Mouse (Mus musculus): ENCODE data around the gene Emp3.
"Not testable (repeated sequence)": the region's sequence is repeated elsewhere in the genome, so short reads cannot be mapped to it uniquely, and the experiment has no call there.

Emp3 gene

DNA sequence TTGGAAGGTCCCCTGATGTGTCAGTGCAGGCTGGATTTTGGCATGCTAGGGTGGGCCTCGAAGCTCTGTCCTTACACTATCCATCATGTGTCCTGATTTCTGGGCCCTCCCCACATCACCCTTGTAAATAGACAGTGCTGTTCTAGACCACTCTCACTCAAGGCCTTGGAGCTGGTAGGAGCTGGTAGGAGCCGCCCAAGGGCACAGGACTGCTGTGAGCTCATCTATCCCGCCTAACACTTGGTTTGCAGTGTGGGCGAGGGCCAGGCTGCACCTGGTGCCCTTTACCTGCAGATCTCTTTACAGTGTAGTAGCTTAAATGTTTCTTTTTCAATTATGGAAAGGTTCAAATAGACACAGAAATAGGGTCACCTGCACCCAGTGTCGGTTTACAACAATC is 6.2 kb downstream of the Emp3 start:
- no peak for DNase-seq (ENCODE audit: low spot score)

DNA sequence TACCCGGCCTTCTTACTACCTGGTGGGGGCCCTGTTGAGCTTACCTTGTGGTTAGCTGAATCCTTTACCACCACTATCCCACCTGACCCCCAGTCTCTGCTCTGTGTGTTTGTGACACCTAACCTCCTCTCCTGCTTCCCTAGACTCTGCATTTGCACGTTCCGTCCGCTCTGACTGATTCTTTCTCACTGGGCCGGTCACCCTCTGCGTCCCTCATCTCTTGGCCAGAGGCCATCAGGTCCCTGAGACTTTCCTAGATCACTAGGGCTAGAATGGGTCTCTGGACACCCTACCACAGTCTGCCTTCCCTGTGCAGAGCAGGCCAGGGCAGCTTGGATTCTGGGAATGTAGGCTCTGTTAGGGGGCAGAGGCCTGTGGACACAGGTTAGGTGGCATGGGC is 7.1 kb downstream of the Emp3 start:
- DNase-seq (ENCODE audit: low spot score) = no peak

DNA sequence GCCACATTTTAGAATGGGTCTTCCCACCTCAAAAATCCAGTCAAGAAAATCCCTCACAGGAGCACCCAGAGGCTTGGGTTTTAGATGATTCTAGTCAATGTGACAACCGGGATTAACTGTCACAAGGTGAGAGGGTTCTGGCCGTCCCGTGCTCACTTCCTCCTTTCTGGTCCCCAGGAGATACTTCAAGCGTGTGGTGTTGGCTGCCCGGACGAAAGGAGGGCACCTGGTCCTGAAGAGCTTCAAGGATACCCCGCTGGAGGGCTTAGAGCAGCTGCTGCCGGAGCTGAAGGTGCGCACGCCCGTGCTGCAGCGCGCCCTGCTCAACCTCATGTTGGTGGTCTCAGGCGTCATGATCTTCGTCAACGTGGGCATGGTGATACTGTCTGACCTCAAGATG is 12.1 kb downstream of the Emp3 start:
- DNase-seq (ENCODE audit: low spot score) = no peak

DNA sequence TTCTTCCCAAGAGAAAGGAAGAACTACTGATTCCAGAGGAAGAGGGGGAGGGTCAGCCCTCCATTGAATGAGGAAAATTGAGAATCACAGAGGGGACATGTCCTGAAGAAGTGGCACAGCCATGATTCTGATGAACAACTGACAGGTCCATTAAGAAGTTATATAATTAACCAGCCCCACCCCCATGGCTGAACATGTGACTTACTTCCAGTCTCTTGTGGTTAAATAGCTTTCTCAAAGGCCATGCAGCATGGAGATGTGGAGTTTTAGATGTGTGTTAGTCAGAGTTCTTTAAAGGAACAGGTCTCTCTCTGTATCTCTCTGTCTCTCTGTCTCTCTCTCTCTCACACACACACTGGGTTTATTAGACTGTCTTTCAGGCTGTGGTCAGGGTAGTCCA is 12.8 kb downstream of the Emp3 start:
- DNase-seq (ENCODE audit: low spot score) = no peak

DNA sequence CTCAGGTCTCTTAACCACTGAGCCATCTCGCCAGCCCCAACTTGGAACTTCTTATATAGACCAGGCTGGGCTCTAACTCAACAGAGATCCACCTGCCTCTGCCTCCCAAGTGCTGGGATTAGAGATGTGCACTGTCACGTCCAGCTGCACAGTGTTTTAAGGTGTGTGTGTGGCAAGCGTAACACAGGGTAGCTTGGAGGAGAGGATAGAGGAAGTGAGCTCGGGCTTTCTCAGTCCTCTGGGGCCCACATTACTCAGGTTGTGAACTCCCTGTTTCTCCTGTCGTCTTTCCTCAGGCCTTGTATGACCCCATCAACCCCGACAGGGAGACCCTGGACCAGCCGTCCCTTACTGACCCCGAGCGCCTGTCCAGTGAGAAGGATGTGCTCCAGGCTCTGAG is 14.6 kb downstream of the Emp3 start:
- no peak for DNase-seq (ENCODE audit: low spot score)

DNA sequence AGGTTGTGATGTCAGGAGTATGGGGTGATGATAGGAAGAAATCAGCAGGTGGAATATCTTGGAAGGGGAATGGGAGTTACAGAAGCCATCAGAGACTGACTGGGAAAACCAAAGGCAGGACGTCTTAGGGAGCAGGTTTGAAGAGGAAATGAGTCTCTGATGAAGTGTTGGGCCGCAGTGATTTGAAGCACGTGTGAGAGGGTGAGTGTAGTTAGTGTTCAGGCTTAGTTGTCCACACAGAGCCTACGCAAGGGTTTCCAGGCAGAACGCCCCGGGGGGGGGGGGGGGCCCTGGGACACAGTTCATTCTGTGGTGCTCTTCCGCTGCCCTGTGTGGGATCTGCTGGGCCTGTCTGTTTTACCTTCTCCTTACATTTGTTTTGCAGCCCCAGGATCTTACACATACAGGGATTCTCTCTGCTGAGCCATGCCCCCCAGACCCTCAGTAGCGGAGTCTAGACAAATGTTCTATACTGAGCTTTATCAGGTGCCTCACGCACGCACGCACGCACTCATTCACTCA is 18.7 kb downstream of the Emp3 start:
- no peak for DNase-seq (ENCODE audit: low spot score)

DNA sequence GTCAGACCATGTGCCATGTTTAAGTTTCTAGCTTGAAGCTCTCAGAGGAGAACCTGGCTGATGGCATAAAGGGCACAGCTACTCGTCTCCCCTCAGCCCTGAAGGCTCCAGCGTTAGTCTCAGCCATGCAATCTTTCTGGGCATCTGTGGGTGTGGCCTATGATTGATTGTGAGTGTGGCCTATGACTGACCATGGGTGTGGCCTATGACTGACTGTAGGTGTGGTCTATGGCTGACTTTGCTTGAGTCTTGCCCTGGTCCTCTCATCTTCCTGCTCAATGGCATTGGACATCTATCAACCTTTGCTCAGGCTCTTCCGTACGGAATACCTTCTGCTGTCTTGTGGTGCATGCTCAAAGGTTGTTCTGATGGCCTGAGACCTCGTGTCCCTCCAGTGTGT is 19.6 kb downstream of the Emp3 start:
- no peak for DNase-seq (ENCODE audit: low spot score)

DNA sequence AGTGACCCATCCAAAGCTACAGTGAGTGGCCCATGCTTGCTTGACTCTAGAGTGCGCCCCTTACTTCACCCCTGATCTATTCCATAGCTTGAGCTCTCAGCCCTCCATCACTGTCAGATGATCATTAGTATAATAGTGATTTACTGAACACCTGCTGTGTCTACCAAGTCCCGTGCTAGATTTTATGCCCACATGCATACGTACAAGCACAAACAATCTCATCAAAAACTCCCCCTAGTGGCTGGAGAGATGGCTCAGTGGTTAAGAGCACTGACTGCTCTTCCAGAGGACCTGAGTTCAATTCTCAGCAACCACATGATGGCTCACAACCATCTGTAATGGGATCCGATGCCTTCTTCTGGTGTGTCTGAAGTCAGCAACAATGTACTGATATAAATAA is 23.1 kb downstream of the Emp3 start:
- not testable (repeated sequence) for DNase-seq (ENCODE audit: low spot score)

DNA sequence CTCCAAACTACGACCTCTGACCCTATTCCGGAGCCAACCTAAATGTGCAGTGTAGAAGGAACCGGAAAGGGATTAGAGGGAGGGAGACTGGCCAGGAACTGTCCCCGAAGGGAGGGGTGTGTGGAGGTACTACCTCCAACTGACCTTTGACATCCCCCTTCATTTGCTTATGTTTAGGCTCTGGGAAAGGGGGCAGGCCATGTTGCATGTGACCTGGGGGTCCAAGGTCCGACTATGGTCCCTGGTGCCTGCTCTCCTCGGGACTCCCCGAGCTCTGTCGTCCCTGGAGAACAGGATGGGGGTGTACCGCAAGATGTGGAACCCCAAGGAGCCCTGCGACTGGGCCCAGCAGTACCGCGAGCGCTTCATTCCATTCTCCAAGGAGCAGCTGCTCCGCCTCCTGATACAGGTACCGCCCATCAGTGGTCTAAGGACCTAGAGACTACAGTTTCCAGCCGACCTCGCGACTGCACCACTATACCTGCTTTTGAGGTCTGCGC is 23.9 kb downstream of the Emp3 start:
- DNase-seq (ENCODE audit: low spot score) = no peak

DNA sequence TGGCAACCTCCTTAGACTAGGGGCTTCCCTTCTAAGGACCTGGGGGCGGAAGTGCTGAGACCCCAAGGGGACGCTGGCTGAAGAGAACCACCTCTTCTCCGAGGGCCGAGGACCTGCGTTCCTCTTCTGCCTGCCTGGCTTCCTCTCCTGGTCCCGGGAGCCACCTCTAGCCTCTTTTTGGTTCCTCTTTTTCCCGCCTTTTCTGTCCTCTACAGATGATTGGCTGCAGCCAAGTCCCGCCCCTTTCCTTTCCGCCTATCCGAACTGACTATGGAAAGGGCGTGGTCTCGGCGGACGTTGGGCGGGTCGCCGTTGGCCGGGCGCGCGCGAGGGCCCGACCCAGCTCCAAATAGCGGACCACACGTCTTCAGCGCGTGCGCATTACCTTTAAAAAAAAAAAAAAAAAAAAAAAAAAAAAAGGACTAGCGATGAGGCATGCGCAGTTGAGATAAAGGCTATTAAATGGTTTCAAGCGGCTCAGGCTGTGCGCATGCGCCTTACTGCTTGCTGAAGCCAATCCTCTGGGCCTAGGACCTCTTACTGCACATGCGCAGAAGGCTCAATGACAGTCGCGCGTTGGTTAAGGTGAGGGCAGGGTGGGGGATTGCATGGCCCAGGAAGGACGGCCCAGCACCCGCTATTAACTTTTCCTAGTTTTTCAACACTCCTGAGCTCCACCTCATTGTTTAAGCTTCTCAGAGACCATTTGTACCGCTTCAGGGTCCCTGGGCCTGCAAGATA is 24.5 kb downstream of the Emp3 start, which contains the start of the genes Syngr4 and Tmem143:
Gene Syngr4, minus strand, starts transcription at position 198 of the 741 bp plus-strand sequence.
Gene Tmem143, plus strand, starts transcription at position 425 of the 741 bp plus-strand sequence.
- peak; percentile 71 for DNase-seq (ENCODE audit: low spot score)

DNA sequence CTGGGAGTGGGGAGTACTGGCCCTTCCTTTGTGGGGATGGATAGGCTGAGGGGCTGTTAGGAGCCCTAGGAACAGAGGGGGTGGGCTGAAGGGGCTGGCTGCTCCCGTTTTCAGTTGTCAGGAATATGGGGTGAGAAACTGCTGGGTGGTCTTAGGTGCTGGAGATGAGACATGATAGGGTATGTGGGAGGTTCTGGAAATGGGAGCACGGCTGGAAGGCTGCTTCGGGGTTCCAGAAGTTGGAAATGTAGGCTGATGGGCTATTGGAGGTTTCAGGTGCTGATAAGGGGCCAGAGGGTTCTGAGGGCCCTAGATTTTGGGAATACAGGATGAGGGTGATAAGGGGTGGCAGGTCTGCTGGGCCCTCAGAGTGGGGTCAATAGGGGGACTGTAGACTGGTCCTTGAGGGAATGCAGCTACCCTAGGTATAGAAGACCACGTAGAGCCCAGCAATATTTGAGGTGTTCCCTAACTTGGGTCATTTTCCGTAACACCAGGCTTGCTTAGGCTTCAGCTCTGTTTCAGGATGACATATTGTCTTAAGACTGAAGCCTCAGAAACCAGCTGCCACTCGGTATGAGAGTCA is 25.2 kb downstream of the Emp3 start:
- no peak for DNase-seq (ENCODE audit: low spot score)

DNA sequence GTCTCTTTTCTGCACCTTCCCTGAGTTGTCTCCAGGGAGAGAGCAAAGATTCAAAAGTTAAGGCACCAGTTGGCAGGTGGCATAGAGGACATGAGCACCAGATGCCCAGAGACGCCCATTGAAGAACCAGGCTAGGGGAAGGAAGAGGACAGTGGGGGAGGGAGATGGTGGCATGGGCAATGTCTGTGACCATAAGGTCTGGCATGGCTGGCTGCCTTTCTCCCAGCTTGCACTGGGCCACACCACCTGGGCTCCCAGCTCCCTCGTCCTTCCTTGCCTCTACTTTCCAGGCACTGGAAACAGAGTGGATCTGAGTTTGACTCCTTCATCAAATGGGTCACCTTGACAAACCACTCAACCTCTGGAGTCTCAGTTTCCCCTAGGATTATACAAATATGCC is 28.6 kb downstream of the Emp3 start:
- no peak for DNase-seq (ENCODE audit: low spot score)

DNA sequence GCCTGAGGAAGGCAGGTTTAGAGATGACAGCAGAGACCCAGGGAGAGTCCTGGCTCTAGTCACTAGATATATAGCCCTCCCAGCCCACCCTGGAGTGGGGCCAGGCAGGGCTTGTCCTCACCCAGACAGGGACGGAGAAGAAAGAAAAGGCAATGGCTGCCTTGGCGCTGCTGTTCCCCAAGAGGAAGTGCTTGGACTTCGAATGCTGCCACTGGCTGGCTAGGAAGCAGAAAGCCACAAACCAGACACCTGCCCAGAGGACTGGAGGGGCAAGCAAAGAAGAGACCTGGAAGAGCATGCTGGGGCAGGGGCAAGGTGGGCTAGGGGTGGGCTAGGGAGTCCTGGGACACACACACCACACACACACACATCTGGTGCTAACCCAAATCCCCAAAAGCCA is 34.0 kb downstream of the Emp3 start:
- no peak for DNase-seq (ENCODE audit: low spot score)

DNA sequence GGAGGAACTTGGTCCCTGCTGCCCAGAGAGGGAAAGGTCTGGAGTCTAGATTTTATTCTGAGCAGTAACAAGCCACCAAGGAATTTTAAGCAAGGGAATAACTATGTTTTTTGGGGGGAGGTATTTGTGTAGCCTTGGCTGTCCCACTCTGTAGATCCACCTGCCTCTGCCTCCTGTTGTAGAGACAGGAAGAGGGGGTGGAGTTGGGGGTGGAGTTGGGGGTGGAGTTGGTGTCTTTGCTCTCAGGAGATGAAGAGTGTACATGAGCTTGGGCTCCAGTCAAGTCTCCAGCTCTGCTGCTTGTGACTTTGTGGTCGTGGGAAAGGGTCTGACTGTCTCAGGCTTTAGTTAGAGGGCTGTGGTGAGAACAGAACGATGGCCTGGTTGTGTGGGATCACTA is 40.2 kb downstream of the Emp3 start:
- DNase-seq (ENCODE audit: low spot score) = no peak

DNA sequence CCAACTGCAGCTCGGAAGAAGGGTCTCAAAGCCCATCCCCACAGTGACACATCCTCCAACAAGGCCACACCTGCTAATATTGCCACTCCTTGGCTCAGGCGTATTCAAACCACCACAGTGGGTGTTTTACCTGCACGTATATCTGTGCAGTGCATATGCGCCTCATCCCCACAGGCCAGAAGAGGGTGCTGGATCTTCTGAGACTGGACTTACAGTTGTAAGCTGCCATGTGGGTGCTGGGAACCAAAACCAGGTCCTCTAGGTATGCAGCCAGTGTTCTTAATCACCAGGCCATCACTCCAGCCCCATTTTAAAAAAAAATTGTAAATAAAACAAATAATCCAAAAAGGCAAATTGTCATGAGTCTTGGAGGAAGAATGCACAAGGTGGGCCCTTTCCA is 40.7 kb downstream of the Emp3 start:
- DNase-seq (ENCODE audit: low spot score) = no peak

DNA sequence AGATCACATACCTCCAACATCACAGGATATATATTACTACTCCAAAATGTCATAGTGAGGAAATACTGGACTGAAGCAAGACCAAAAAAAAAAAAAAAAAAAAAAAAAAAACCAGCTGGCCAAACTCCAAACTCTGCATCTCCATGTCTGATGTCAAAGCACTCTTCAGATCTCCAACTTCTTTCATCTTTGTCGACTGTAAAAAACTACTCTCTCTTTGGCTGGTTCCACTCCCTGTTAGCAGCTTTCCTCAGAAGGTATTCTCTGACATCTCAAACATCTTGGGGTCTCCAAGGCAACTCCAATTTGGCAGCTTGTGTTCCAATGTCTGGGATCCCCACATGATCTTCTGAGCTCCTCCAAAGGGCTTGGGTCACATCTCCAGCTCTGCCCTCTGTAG is 42.9 kb downstream of the Emp3 start, which contains the start of gene Grin2d:
Gene Grin2d, minus strand, starts transcription at position 101 of the 400 bp plus-strand sequence.
- not testable (repeated sequence) for DNase-seq (ENCODE audit: low spot score)

DNA sequence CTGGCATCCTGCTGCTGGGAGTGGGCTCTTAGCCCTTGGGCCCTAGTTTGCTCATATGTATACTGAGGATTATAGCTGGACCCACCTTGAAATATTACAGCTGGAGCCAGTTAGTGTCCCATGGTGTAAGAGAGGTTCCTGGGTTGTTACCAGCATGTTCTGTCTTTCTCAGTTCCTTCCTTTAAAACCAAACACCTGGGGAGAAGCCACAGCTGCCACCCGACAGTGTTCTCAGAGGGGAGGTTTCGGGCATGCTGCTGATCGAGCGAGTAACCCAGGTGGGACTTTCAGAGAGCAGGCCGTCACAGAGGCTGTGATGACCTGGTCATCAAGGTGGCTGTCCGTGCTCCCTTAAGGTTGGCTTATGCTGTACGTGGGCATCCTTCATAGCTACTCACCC is 44.3 kb downstream of the Emp3 start:
- DNase-seq (ENCODE audit: low spot score) = no peak

DNA sequence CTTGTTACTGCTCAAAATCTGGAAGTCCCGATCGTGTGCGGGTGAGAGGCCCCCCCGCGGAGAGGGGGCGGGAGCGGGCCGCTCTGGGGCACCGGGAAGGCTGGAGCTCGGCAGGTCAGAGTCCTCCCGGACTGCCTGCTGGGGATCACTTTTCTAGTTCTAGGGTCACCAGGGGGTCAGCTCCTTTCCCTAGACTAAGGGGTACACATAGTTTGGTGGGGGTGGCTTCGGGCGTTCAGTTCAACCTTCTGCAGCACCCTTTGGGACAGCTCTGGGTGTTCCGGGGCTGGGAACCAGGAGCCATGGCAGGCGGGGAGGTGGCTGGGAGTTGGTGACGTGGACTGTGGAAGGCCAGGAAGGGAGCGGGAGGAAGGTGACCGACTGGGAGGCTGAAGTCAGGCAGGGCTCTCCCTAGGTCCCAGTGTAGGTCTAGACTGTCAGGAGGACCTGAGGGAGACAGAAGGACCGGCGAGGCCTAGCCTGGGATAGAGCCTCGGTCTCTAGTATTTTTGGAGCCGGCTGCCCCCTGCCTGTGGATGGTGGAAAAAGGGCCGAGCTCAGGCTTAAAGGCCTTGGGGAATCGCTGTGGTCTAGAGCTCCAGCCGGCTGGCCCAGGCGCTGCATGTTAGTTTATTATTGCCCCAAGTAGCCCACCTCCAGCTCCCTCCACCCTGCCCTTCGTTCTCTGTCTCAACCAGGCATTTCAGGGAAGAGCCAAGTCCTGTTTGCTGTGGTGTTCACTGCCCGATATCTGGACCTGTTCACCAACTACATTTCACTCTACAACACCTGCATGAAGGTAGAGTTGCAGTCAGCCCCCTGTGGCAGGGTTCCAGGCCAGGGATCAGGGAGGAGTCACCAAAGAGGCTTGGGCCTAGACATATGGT is 47.9 kb downstream of the Emp3 start:
- peak; percentile 58 for DNase-seq (ENCODE audit: low spot score)

DNA sequence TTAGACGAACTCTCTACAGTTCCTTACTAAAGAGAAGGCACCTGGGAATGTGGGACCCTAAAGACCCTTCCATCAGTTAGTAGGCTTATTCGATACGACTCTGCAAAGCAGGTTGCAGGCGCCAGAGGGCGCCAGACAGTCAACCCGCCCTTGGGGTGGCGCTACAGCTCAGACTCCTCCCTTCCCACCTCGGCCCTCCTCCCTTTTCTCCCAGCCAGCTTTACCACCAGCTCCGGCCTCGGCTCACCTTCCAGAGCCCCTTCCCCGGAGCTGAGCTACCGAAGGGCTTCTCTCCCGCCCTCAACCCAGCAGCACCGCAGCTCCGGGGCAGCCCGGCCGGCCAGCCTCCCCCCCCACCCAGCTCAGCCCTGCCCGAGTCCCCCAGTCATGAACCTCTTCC is 48.6 kb downstream of the Emp3 start, which contains the start of gene Kdelr1:
Gene Kdelr1, plus strand, starts transcription at position 149 of the 400 bp plus-strand sequence.
- DNase-seq (ENCODE audit: low spot score) = peak; percentile 82

DNA sequence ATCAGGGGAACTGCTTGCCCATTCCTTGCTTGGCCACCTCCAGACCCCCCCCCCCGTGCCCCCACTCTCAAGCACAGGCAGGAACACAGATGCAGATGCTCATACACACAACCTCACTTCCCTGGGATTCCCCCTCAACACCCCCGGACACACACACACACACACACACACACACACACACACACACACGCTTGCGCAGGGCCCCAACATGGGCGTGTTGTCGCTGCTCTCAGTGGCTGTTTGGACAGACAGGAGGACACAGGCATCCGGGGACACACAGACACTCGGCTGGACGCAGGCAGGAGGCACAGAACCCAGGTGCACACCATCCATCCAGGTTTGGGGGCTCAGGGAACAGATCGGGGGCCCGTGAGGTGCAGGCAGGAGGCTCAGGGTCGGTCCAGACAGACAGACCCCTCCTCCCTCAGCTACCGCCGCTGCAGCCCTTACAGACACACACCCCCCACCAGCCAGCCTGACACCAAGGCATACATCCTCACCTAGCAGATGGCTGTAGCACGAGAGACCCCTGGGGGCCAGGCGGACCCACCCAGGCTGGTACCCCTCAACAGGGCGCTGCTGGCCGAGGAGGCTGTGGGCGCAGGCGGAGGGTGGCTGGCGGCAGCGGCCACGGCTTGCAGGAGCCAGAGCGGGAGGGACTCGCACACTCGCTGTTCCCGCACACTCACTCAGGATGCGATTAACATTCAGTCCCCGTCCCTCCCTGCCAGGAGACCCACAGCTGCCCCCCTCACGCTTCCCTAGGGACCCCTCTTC is 50.7 kb downstream of the Emp3 start:
- no peak for DNase-seq (ENCODE audit: low spot score)

DNA sequence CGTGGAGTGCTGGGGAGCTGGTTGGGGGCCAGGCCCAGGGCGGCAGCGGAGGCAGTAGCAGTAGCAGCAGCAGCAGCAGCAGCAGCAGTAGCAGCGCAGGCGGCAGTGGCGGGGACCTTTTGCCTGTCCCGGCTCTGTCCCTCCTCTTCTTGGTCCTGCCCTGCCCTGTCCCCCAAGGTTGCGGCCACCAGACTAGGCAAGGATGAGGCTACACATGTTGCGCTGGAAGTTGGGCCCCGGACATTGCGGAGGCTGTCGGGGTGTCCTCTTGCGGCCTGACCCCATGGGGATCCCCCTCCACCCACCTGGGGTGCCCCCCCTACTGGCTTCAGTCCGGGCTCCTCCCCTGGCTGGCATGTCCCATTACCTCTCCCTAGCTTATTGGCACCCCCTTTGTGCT is 51.4 kb downstream of the Emp3 start:
- DNase-seq (ENCODE audit: low spot score) = no peak
